Mouse (Mus musculus) MEL (cell line): ENCODE results near the gene Psme2. TPM values are rescaled to one million over a fixed set of nuclear protein-coding genes. Genes with fewer than 3 reads are reported as not detected.
A peak's percentile ranks its signal among the peaks of the same experiment; 100 is the strongest.

Experiments
- DNase-seq: peaks from one replicate; pipeline ENCODE4 v3.0.0; 2011; ENCODE audit warnings: low read depth, low spot score
- H3K27ac ChIP-seq: 2 replicates; pipeline ENCODE4 v1.5.1; 2012; ENCODE audit warnings: low read depth, mild to moderate bottlenecking, control low read depth, low read length, moderate library complexity; ENCODE audit not compliant: control insufficient read depth
- H3K27me3 ChIP-seq, 2 experiments: fragments of 150-350 bp in 1 of 2; sonication (generic) in 1 of 2; 2 replicates each; pipeline ENCODE4 v1.6.1; 2012; ENCODE audit warnings: low read length in 2 of 2, mild to moderate bottlenecking in 2 of 2, improper control_type of control experiment in 1 of 2, moderate library complexity in 1 of 2; ENCODE audit not compliant: insufficient read depth in 2 of 2, control insufficient read depth in 1 of 2
- H3K36me3 ChIP-seq, 2 experiments: 2 replicates each; pipeline ENCODE4 v1.6.1; 2012 to 2014; ENCODE audit warnings: low read length in 2 of 2, improper control_type of control experiment in 1 of 2, inconsistent platforms in 1 of 2, mild to moderate bottlenecking in 1 of 2; ENCODE audit not compliant: insufficient read depth in 2 of 2, control insufficient read depth in 1 of 2
- H3K4me1 ChIP-seq, 2 experiments: fragments of 150-350 bp in 1 of 2; sonication (generic) in 1 of 2; 2 replicates each; pipeline ENCODE4 v1.6.1; 2012; ENCODE audit warnings: low read length in 2 of 2, improper control_type of control experiment in 1 of 2, mild to moderate bottlenecking in 1 of 2; ENCODE audit not compliant: insufficient read depth in 2 of 2, control insufficient read depth in 1 of 2
- H3K4me3 ChIP-seq, 2 experiments: fragments of 150-350 bp in 1 of 2; sonication (generic) in 1 of 2; 2 replicates each; pipeline ENCODE4 v1.5.1; 2012; ENCODE audit warnings: low read depth in 2 of 2, low read length in 2 of 2, mild to moderate bottlenecking in 2 of 2, moderate library complexity in 2 of 2, control low read depth in 1 of 2, improper control_type of control experiment in 1 of 2; ENCODE audit not compliant: control insufficient read depth in 1 of 2, insufficient read depth in 1 of 2
- H3K79me2 ChIP-seq: 2 replicates; pipeline ENCODE4 v1.6.1; 2012; ENCODE audit warnings: mild to moderate bottlenecking, low read length, moderate library complexity; ENCODE audit not compliant: control insufficient read depth, poor library complexity, insufficient read depth
- H3K9ac ChIP-seq: 2 replicates; pipeline ENCODE4 v1.6.1; 2012; ENCODE audit warnings: low read depth, mild to moderate bottlenecking, control low read depth, low read length, moderate library complexity; ENCODE audit not compliant: control insufficient read depth, poor library complexity, severe bottlenecking
- H3K9me3 ChIP-seq: fragments of 150-350 bp; sonication (generic); replicated peaks from 2 replicates; pipeline ENCODE4 v1.6.1; 2012; ENCODE audit warnings: mild to moderate bottlenecking, low read length, improper control_type of control experiment, moderate library complexity; ENCODE audit not compliant: insufficient read depth
- CHD1 ChIP-seq: IDR thresholded peaks from 2 replicates; pipeline ENCODE4 v1.6.1; 2012; ENCODE audit warnings: low read depth, mild to moderate bottlenecking, inconsistent platforms, low read length, improper control_type of control experiment
- CTCF ChIP-seq, 3 experiments: IDR thresholded peaks in 2 of 3; conservative IDR thresholded peaks in 1 of 3; 2 replicates each; pipeline ENCODE4 v1.5.1; 2011 to 2012; ENCODE audit warnings: low read length in 3 of 3, low read depth in 2 of 3, mild to moderate bottlenecking in 2 of 3, improper control_type of control experiment in 1 of 3, inconsistent platforms in 1 of 3, mixed read lengths in 1 of 3, moderate library complexity in 1 of 3; ENCODE audit not compliant: control insufficient read depth in 1 of 3, insufficient read depth in 1 of 3, poor library complexity in 1 of 3, severe bottlenecking in 1 of 3
- ELF1 ChIP-seq: IDR thresholded peaks from 2 replicates; pipeline ENCODE4 v1.6.1; 2014; ENCODE audit warnings: low read depth, mild to moderate bottlenecking, inconsistent platforms, low read length, improper control_type of control experiment, moderate library complexity
- EP300 ChIP-seq, 2 experiments: IDR thresholded peaks; 2 replicates each; pipeline ENCODE4 v1.6.1; 2011; ENCODE audit warnings: improper control_type of control experiment in 2 of 2, low read length in 2 of 2, low read depth in 1 of 2, mild to moderate bottlenecking in 1 of 2
- HCFC1 ChIP-seq: IDR thresholded peaks from 2 replicates; pipeline ENCODE4 v1.6.1; 2012; ENCODE audit warnings: low read depth, mild to moderate bottlenecking, inconsistent platforms, low read length, improper control_type of control experiment, moderate library complexity
- KAT2A ChIP-seq: conservative IDR thresholded peaks from 2 replicates; pipeline ENCODE4 v1.6.1; 2012; ENCODE audit warnings: low read depth, low read length, improper control_type of control experiment, inconsistent platforms
- MAX ChIP-seq: IDR thresholded peaks from 2 replicates; pipeline ENCODE4 v1.6.1; 2011; ENCODE audit warnings: low read length, improper control_type of control experiment
- MAZ ChIP-seq: IDR thresholded peaks from 2 replicates; pipeline ENCODE4 v1.6.1; 2012; ENCODE audit warnings: low read depth, mild to moderate bottlenecking, inconsistent platforms, low read length, improper control_type of control experiment
- MYB ChIP-seq: IDR thresholded peaks from 2 replicates; pipeline ENCODE4 v1.6.1; 2011; ENCODE audit warnings: mild to moderate bottlenecking, low read depth, low read length, improper control_type of control experiment
- NELFE ChIP-seq: IDR thresholded peaks from 2 replicates; pipeline ENCODE4 v1.6.1; 2011; ENCODE audit warnings: low read depth, low read length, improper control_type of control experiment
- RAD21 ChIP-seq: IDR thresholded peaks from 2 replicates; pipeline ENCODE4 v1.6.1; 2011; ENCODE audit warnings: mild to moderate bottlenecking, low read depth, low read length, improper control_type of control experiment
- RCOR1 ChIP-seq: IDR thresholded peaks from 2 replicates; pipeline ENCODE4 v1.6.1; 2012; ENCODE audit warnings: low read depth, mild to moderate bottlenecking, inconsistent platforms, low read length, improper control_type of control experiment
- SMC3 ChIP-seq: IDR thresholded peaks from 2 replicates; pipeline ENCODE4 v1.6.1; 2011; ENCODE audit warnings: low read depth, low read length, improper control_type of control experiment
- ZC3H11A ChIP-seq: IDR thresholded peaks from 2 replicates; pipeline ENCODE4 v1.6.1; 2012; ENCODE audit warnings: low read depth, mild to moderate bottlenecking, inconsistent platforms, low read length, improper control_type of control experiment
- ZMIZ1 ChIP-seq: IDR thresholded peaks from 2 replicates; pipeline ENCODE4 v1.6.1; 2012; ENCODE audit warnings: low read depth, mild to moderate bottlenecking, inconsistent platforms, low read length, improper control_type of control experiment, moderate library complexity
- ZNF384 ChIP-seq: IDR thresholded peaks from 2 replicates; pipeline ENCODE4 v1.6.1; 2012; ENCODE audit warnings: low read depth, mild to moderate bottlenecking, inconsistent platforms, low read length, improper control_type of control experiment
- polyA plus RNA-seq, 2 experiments: library from polyadenylated mRNA; stranded (reverse) in 1 of 2; unstranded in 1 of 2; fragments of >175 nt in 1 of 2; fragments of >200 nt in 1 of 2; gene quantifications; 2 replicates each; pipeline versions ENCODE4 v1.2.1 to v1.2.4; 2012; ENCODE audit warnings: low replicate concordance in 2 of 2, low read depth in 1 of 2; ENCODE audit not compliant: insufficient read length in 2 of 2, insufficient read depth in 1 of 2, missing spikeins in 1 of 2
- total RNA-seq: library from RNA; depleted of rRNA; stranded (reverse); fragments of 300-350 nt; gene quantifications from 2 replicates; pipeline ENCODE4 v1.2.3, GENCODE M21; 2012

Gene Psme2
- total and polyA plus RNA-seq, 3 experiments = 143 to 231 TPM; not detected in 1

- peak; percentile 61; the same call in 1 of the 2 replicates for TF ChIP-seq MAZ
Measured at GRCm38 (mm10) chr14:55635523-55636007, 44.7 kb upstream of the Psme2 start, which contains the start of gene Ipo4 (continued).

GRCm38 (mm10) chr14:55634874-55635522 lies 44.1 kb upstream of the Psme2 start:
- Histone ChIP-seq H3K4me1 (no peaks in the 10 kb centered on the region), H3K27me3 (no peaks in the 10 kb centered on the region), H3K9ac (peak overlapping the region; percentile 86), H3K79me2 (peaks cover 7% of the 10 kb centered on the region), H3K9me3 (no peaks in the 10 kb centered on the region), H3K4me3 (peak overlapping the region; percentile 64 to 83), H3K27ac (peak overlapping the region; percentile 58), H3K36me3 (peaks cover 2% of the 10 kb centered on the region in 2 experiments; a peak in 3 of 4 replicates)
- peak; percentile 64 for DNase-seq
- TF ChIP-seq RCOR1 = peak; percentile 53; the same call in 1 of the 2 replicates
- no peak for TF ChIP-seq ZMIZ1
- TF ChIP-seq CHD1 = no peak
- TF ChIP-seq SMC3 = peak; percentile 10; the same call in 1 of the 2 replicates

- TF ChIP-seq ZNF384 (no peak), MYB (no peak), SMC3 (peak; percentile 73), NELFE (no peak), EP300 (IDR thresholded peaks at IDR 0.05; ENCODE audit: low read depth in 1 of 2, low read length in 2 of 2) (no peak), CTCF (IDR thresholded peaks at IDR 0.05 in 2 of 3, conservative IDR thresholded peaks at IDR 0.05 in 1 of 3; ENCODE audit: control insufficient read depth in 1 of 3, insufficient read depth in 1 of 3, low read depth in 2 of 3, low read length in 3 of 3, poor library complexity in 1 of 3, severe bottlenecking in 1 of 3) (peak; percentile 76 to 94 (median 87)), MAX (no peak), RCOR1 (no peak), ELF1 (no peak), RAD21 (peak; percentile 40), ZC3H11A (peak; percentile 43), KAT2A (no peak), HCFC1 (no peak)
- no peaks in the 10 kb centered on the region for H3K27me3 ChIP-seq
- no peaks in the 10 kb centered on the region for H3K4me1 ChIP-seq
- H3K4me3 ChIP-seq = no peak overlapping the region
- H3K9me3 ChIP-seq = no peaks in the 10 kb centered on the region
- no peaks in the 10 kb centered on the region for H3K79me2 ChIP-seq
- H3K9ac ChIP-seq = no peak overlapping the region
- no peak overlapping the region for H3K27ac ChIP-seq
- DNase-seq = peak; percentile 56
- no peaks in the 10 kb centered on the region; a peak in 1 of 4 replicates for H3K36me3 ChIP-seq
Measured at GRCm38 (mm10) chr14:55629312-55629711, 38.4 kb upstream of the Psme2 start.
